Mouse (Mus musculus): ENCODE measurements at regions not wholly inside any gene's neighbourhood (a gene's known extent, or its start where the extent isn't known, plus 50 kb on each side); places are given as distances from the start of the nearest gene placed in this dataset.

GRCm38 (mm10) chr3:39925436-39925835, 605.6 kb upstream of the Intu start:
- TF ChIP-seq CTCF (IDR thresholded peaks at IDR 0.05; ENCODE audit: low read depth, low read length) (no peak), POLR2A (IDR thresholded peaks at IDR 0.05; ENCODE audit: extremely low read depth, insufficient read depth, low read length) (no peak)

All from liver, adult 2 months (tissue).